Mouse (Mus musculus) gastrocnemius, adult 18-20 months (tissue): Measurements from ENCODE around the gene Kcnj11. TPM values are rescaled to one million over a fixed set of nuclear protein-coding genes. Genes with fewer than 3 reads are reported as not detected.

ENCODE experiments used
- DNase-seq: peaks from one replicate; pipeline ENCODE4 v3.0.0; 2021; ENCODE audit warnings: low spot score
- total RNA-seq, 2 experiments: library from RNA; stranded (reverse); gene quantifications; 2 replicates each; pipeline ENCODE4 v1.2.3; 2021

Gene Kcnj11
- total RNA-seq, 2 experiments from 2014 or later, result 121 to 133 TPM

- no peak for DNase-seq
These were observed 50.6 kb downstream of the Kcnj11 start for GRCm38 (mm10) chr7:46049981-46050380.

- DNase-seq, result no peak
These were observed 52.5 kb downstream of the Kcnj11 start for GRCm38 (mm10) chr7:46047873-46048562.

- DNase-seq, result no peak
These were observed 54.7 kb downstream of the Kcnj11 start for GRCm38 (mm10) chr7:46045882-46046281.

GRCm38 (mm10) chr7:46044106-46044505 lies 56.5 kb downstream of the Kcnj11 start:
- DNase-seq, result no peak

Other genes starting within 250 kb of the Kcnj11 start
- gene Kdelr1, start 228.0 kb downstream of the Kcnj11 start, total RNA-seq, result 10 to 100 TPM; 62.0 to 65.6 TPM
- gene Grin2d, start 222.4 kb downstream of the Kcnj11 start, total RNA-seq, result under 1 TPM; 0.11 to 0.17 TPM
- gene Syngr4, start 204.1 kb downstream of the Kcnj11 start, total RNA-seq, result not detected
- 10 to 100 TPM; 56.7 to 59.4 TPM for gene Tmem143, start 203.8 kb downstream of the Kcnj11 start, total RNA-seq
- gene Emp3, start 179.4 kb downstream of the Kcnj11 start, total RNA-seq, result 10 to 100 TPM in 1 of 2 experiments, 1 to 10 TPM in 1; 7.8 to 15.1 TPM
- gene Ccdc114, start 176.7 kb downstream of the Kcnj11 start, total RNA-seq, result under 1 TPM; 0.18 to 0.21 TPM
- gene Abcc6, start 70.5 kb downstream of the Kcnj11 start, total RNA-seq, result under 1 TPM in 1 of 2 experiments, not detected in 1; 0.17 TPM
- 10 to 100 TPM; 81.7 to 91.1 TPM for gene Nomo1, start 67.1 kb downstream of the Kcnj11 start, total RNA-seq
- 1 to 10 TPM; 3.3 to 5.9 TPM for gene Abcc8, start 79.3 kb upstream of the Kcnj11 start, total RNA-seq
- 10 to 100 TPM in 1 of 2 experiments, 1 to 10 TPM in 1; 9.5 to 11.0 TPM for gene Ush1c, start 137.7 kb upstream of the Kcnj11 start, total RNA-seq
- under 1 TPM; 0.32 to 0.43 TPM for gene Otog, start 140.2 kb upstream of the Kcnj11 start, total RNA-seq